Mouse (Mus musculus): ENCODE data around the gene Mbnl1. TPM values are rescaled to one million over a fixed set of nuclear protein-coding genes. Genes with fewer than 3 reads are reported as not detected.

Mbnl1 gene
- polyA plus RNA-seq, 1 experiment from 2014 or later = 66.8 TPM

DNA sequence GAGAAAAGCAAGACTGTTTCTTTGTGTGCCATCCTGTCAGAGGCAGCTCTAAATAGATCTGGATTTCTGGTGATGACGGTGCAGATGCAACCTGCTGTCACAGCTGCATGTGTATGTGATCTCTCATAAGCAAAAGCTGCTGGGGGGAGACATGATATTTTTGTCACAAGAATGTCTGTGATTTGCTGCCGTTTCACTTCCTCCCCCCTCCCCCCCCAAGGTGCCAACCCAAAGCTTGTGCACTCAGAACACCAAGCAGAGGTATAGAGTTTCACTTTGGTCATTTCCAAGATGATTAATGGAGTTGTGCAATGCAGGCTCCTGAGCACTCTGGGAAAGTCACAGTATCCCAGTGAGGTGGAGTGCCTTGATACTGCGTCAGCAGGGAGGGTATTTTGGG lies 116.7 kb downstream of the Mbnl1 start:
- Histone ChIP-seq H3K4me1 (ENCODE audit: control insufficient read depth, insufficient read depth, low read length) (no peaks in the 10 kb centered on the region), H3K27ac (replicated peaks; ENCODE audit: low read depth, low read length) (no peak overlapping the region), H3K36me3 (ENCODE audit: control insufficient read depth, insufficient read depth, low read length) (no peaks in the 10 kb centered on the region), H3K9me3 (ENCODE audit: control insufficient read depth, low read length) (no peaks in the 10 kb centered on the region), H3K9ac (replicated peaks; ENCODE audit: low read length) (no peak overlapping the region), H3K4me2 (ENCODE audit: low read length) (no peak overlapping the region), H3K4me3 (replicated peaks; ENCODE audit: low read depth, low read length) (no peak overlapping the region), H3K27me3 (ENCODE audit: control insufficient read depth, insufficient read depth, low read length) (no peaks in the 10 kb centered on the region)
- DNase-seq (no peak), ATAC-seq (ENCODE audit: low FRiP score, low TSS enrichment) (no peak)
- WGBS = 88% methylated on average over 3 of the region's 3 CpGs

DNA sequence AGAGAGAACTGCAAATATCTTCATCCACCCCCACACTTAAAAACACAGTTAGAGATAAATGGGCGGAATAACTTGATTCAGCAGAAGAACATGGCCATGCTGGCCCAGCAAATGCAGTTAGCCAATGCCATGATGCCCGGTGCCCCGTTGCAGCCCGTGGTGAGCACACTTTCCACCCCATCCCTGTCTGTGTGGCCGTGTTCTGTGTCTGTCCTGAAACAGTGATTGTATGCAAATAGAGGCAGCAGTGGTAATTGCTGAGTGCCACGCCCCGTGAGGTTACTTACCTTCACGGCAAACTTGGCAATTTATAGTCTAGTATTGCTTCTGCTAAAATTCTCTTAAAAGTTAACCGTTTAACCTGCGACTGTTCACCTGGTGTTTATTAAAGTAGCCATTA lies 123.0 kb downstream of the Mbnl1 start:
- WGBS = 94% methylated on average over 10 of the region's 10 CpGs
- Histone ChIP-seq H3K4me2 (ENCODE audit: low read length) (no peak overlapping the region), H3K9me3 (ENCODE audit: control insufficient read depth, low read length) (no peaks in the 10 kb centered on the region), H3K4me1 (ENCODE audit: control insufficient read depth, insufficient read depth, low read length) (no peaks in the 10 kb centered on the region), H3K36me3 (ENCODE audit: control insufficient read depth, insufficient read depth, low read length) (no peaks in the 10 kb centered on the region), H3K27ac (replicated peaks; ENCODE audit: low read depth, low read length) (no peak overlapping the region), H3K4me3 (replicated peaks; ENCODE audit: low read depth, low read length) (no peak overlapping the region), H3K27me3 (ENCODE audit: control insufficient read depth, insufficient read depth, low read length) (no peaks in the 10 kb centered on the region), H3K9ac (replicated peaks; ENCODE audit: low read length) (no peak overlapping the region)
- ATAC-seq (ENCODE audit: low FRiP score, low TSS enrichment) = no peak
- DNase-seq = no peak

- WGBS = 79% methylated on average over 4 of the region's 4 CpGs
These were observed 124.4 kb downstream of the Mbnl1 start for GRCm38 (mm10) chr3:60596985-60597384.

GRCm38 (mm10) chr3:60601686-60602085 lies 129.1 kb downstream of the Mbnl1 start:
- no peaks in the 10 kb centered on the region for H3K4me1 ChIP-seq (ENCODE audit: control insufficient read depth, insufficient read depth, low read length)
- no peaks in the 10 kb centered on the region for H3K36me3 ChIP-seq (ENCODE audit: control insufficient read depth, insufficient read depth, low read length)
- ATAC-seq (ENCODE audit: low FRiP score, low TSS enrichment) (peak; percentile 73; the same call in 1 of the 2 replicates), DNase-seq (peak; percentile 86)
- H3K27me3 ChIP-seq (ENCODE audit: control insufficient read depth, insufficient read depth, low read length) = no peaks in the 10 kb centered on the region
- WGBS = 24% methylated on average over 4 of the region's 4 CpGs
- H3K4me3 ChIP-seq (replicated peaks; ENCODE audit: low read depth, low read length) = no peak overlapping the region
- H3K4me2 ChIP-seq (ENCODE audit: low read length) = no peak overlapping the region
- no peak overlapping the region for H3K9ac ChIP-seq (replicated peaks; ENCODE audit: low read length)
- H3K27ac ChIP-seq (replicated peaks; ENCODE audit: low read depth, low read length) = no peak overlapping the region
- H3K9me3 ChIP-seq (ENCODE audit: control insufficient read depth, low read length) = no peaks in the 10 kb centered on the region

More at GRCm38 (mm10) chr3:60596985-60597384, 124.4 kb downstream of the Mbnl1 start:
- no peak overlapping the region for H3K27ac ChIP-seq (replicated peaks; ENCODE audit: low read depth, low read length)
- ATAC-seq (ENCODE audit: low FRiP score, low TSS enrichment) (no peak), DNase-seq (no peak)
- no peaks in the 10 kb centered on the region for H3K4me1 ChIP-seq (ENCODE audit: control insufficient read depth, insufficient read depth, low read length)
- no peak overlapping the region for H3K4me3 ChIP-seq (replicated peaks; ENCODE audit: low read depth, low read length)
- no peaks in the 10 kb centered on the region for H3K36me3 ChIP-seq (ENCODE audit: control insufficient read depth, insufficient read depth, low read length)
- H3K9ac ChIP-seq (replicated peaks; ENCODE audit: low read length) = no peak overlapping the region
- no peak overlapping the region for H3K4me2 ChIP-seq (ENCODE audit: low read length)
- no peaks in the 10 kb centered on the region for H3K9me3 ChIP-seq (ENCODE audit: control insufficient read depth, low read length)
- no peaks in the 10 kb centered on the region for H3K27me3 ChIP-seq (ENCODE audit: control insufficient read depth, insufficient read depth, low read length)

DNA sequence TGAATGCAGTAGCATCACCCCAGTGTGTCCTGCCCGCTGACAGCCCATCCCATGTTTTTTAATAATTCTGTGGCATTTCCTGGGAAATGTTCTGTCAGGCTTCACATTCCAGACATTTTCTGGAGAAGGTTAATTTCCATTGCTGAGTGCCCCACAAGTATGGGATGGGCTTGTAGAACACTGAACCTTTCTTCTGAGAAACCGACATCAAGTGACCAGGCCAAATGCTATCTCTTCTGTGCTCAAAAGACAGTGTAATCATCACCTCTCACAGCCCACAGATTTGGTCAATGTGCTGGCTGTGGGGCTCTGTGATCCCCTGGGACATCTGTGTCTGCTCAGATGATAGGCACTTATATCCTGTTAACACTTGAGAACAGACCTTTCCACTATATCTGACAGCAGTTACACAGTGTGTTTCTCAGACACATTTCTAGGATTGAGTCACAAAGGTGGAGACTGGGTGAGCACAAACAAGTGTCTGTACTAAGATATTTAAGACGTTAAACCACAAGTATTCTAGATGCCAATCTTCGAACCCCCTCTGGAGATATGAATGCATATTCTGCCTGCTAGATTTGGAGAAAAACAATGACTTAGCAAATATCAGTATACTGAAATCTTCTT lies 130.4 kb downstream of the Mbnl1 start:
- ATAC-seq (ENCODE audit: low FRiP score, low TSS enrichment) (no peak), DNase-seq (no peak)
- no peak overlapping the region for H3K4me2 ChIP-seq (ENCODE audit: low read length)
- H3K4me3 ChIP-seq (replicated peaks; ENCODE audit: low read depth, low read length) = no peak overlapping the region
- no peaks in the 10 kb centered on the region for H3K36me3 ChIP-seq (ENCODE audit: control insufficient read depth, insufficient read depth, low read length)
- no peak overlapping the region for H3K9ac ChIP-seq (replicated peaks; ENCODE audit: low read length)
- no peaks in the 10 kb centered on the region for H3K27me3 ChIP-seq (ENCODE audit: control insufficient read depth, insufficient read depth, low read length)
- no peak overlapping the region for H3K27ac ChIP-seq (replicated peaks; ENCODE audit: low read depth, low read length)
- 92% methylated on average over 4 of the region's 4 CpGs for whole genome bisulfite sequencing
- no peaks in the 10 kb centered on the region for H3K9me3 ChIP-seq (ENCODE audit: control insufficient read depth, low read length)
- H3K4me1 ChIP-seq (ENCODE audit: control insufficient read depth, insufficient read depth, low read length) = no peaks in the 10 kb centered on the region

GRCm38 (mm10) chr3:60603637-60604036 lies 131.0 kb downstream of the Mbnl1 start:
- Histone ChIP-seq H3K4me1 (ENCODE audit: control insufficient read depth, insufficient read depth, low read length) (no peaks in the 10 kb centered on the region), H3K9ac (replicated peaks; ENCODE audit: low read length) (no peak overlapping the region), H3K27ac (replicated peaks; ENCODE audit: low read depth, low read length) (no peak overlapping the region), H3K4me3 (replicated peaks; ENCODE audit: low read depth, low read length) (no peak overlapping the region), H3K9me3 (ENCODE audit: control insufficient read depth, low read length) (no peaks in the 10 kb centered on the region), H3K27me3 (ENCODE audit: control insufficient read depth, insufficient read depth, low read length) (no peaks in the 10 kb centered on the region), H3K36me3 (ENCODE audit: control insufficient read depth, insufficient read depth, low read length) (no peaks in the 10 kb centered on the region), H3K4me2 (ENCODE audit: low read length) (no peak overlapping the region)
- ATAC-seq (ENCODE audit: low FRiP score, low TSS enrichment) = no peak
- no peak for DNase-seq
- WGBS = 96% methylated on average over 4 of the region's 4 CpGs

- 97% methylated on average over 6 of the region's 6 CpGs for WGBS
- no peak overlapping the region for H3K27ac ChIP-seq (replicated peaks; ENCODE audit: low read depth, low read length)
These were observed 131.6 kb downstream of the Mbnl1 start for GRCm38 (mm10) chr3:60604205-60604604.

GRCm38 (mm10) chr3:60608952-60609403 lies 136.3 kb downstream of the Mbnl1 start:
- no peak overlapping the region for H3K4me2 ChIP-seq (ENCODE audit: low read length)
- ATAC-seq (ENCODE audit: low FRiP score, low TSS enrichment) (0 out of 2 replicates have a peak, but pooled peaks have one; percentile 55), DNase-seq (peak; percentile 82)
- 9% methylated on average over 2 of the region's 2 CpGs for WGBS
- no peaks in the 10 kb centered on the region for H3K9me3 ChIP-seq (ENCODE audit: control insufficient read depth, low read length)
- H3K4me1 ChIP-seq (ENCODE audit: control insufficient read depth, insufficient read depth, low read length) = no peaks in the 10 kb centered on the region
- H3K27ac ChIP-seq (replicated peaks; ENCODE audit: low read depth, low read length) = no peak overlapping the region
- H3K27me3 ChIP-seq (ENCODE audit: control insufficient read depth, insufficient read depth, low read length) = no peaks in the 10 kb centered on the region
- H3K4me3 ChIP-seq (replicated peaks; ENCODE audit: low read depth, low read length) = no peak overlapping the region
- no peak overlapping the region for H3K9ac ChIP-seq (replicated peaks; ENCODE audit: low read length)
- H3K36me3 ChIP-seq (ENCODE audit: control insufficient read depth, insufficient read depth, low read length) = no peaks in the 10 kb centered on the region

More at GRCm38 (mm10) chr3:60604205-60604604, 131.6 kb downstream of the Mbnl1 start:
- Histone ChIP-seq H3K9ac (replicated peaks; ENCODE audit: low read length) (no peak overlapping the region), H3K4me1 (ENCODE audit: control insufficient read depth, insufficient read depth, low read length) (no peaks in the 10 kb centered on the region), H3K36me3 (ENCODE audit: control insufficient read depth, insufficient read depth, low read length) (no peaks in the 10 kb centered on the region), H3K4me3 (replicated peaks; ENCODE audit: low read depth, low read length) (no peak overlapping the region), H3K27me3 (ENCODE audit: control insufficient read depth, insufficient read depth, low read length) (no peaks in the 10 kb centered on the region), H3K9me3 (ENCODE audit: control insufficient read depth, low read length) (no peaks in the 10 kb centered on the region), H3K4me2 (ENCODE audit: low read length) (no peak overlapping the region)
- no peak for ATAC-seq (ENCODE audit: low FRiP score, low TSS enrichment)
- no peak for DNase-seq

- Histone ChIP-seq H3K9ac (replicated peaks; ENCODE audit: low read length) (no peak overlapping the region), H3K4me3 (replicated peaks; ENCODE audit: low read depth, low read length) (no peak overlapping the region), H3K4me1 (ENCODE audit: control insufficient read depth, insufficient read depth, low read length) (no peaks in the 10 kb centered on the region), H3K27ac (replicated peaks; ENCODE audit: low read depth, low read length) (no peak overlapping the region), H3K4me2 (ENCODE audit: low read length) (no peak overlapping the region), H3K27me3 (ENCODE audit: control insufficient read depth, insufficient read depth, low read length) (no peaks in the 10 kb centered on the region), H3K36me3 (ENCODE audit: control insufficient read depth, insufficient read depth, low read length) (no peaks in the 10 kb centered on the region), H3K9me3 (ENCODE audit: control insufficient read depth, low read length) (no peaks in the 10 kb centered on the region)
- WGBS = 11% methylated on average over 2 of the region's 2 CpGs
- ATAC-seq (ENCODE audit: low FRiP score, low TSS enrichment) (no peak), DNase-seq (peak; percentile 86)
These were observed 139.2 kb downstream of the Mbnl1 start for GRCm38 (mm10) chr3:60611839-60612238.
